In genomic region chr6:40009718-40010117, GRCm38 (mm10) we compare ENCODE assay signal across 17 mouse cellular contexts.
"Had no signal": no experiment of that assay in that cellular context is flagged by ENCODE, and none has a peak within 500 bp of the region (broad histone marks: within the 10 kb centered on the region; RNA-seq: fewer than 3 reads in every experiment).

No protein-coding gene starts in this region.

- H3K36me3 ChIP-seq: kidney, embryonic 15.5 days; limb, embryonic 13.5 days; midbrain, embryonic 10.5 days; midbrain, embryonic 15.5 days; neural tube, embryonic 13.5 days; stomach, embryonic 15.5 days had no signal

- H3K9ac ChIP-seq: kidney, embryonic 15.5 days; limb, embryonic 13.5 days; liver, embryonic 14.5 days; midbrain, embryonic 15.5 days; neural tube, embryonic 13.5 days; stomach, embryonic 15.5 days had no signal

- H3K4me3 ChIP-seq: kidney, embryonic 15.5 days; limb, embryonic 13.5 days; midbrain, embryonic 10.5 days; midbrain, embryonic 15.5 days; neural tube, embryonic 13.5 days; stomach, embryonic 15.5 days had no signal

- DNase-seq: kidney, adult 2 months; kidney, postnatal 14 days; left cerebral cortex, postnatal 4 days; lung, adult 18-20 months; lung, postnatal 4 days; retina, postnatal 1 day; right cerebral cortex, postnatal 4 days; spleen, adult 18-20 months; thymus, adult 2 months; thymus, postnatal 25 days had no signal

- H3K27ac ChIP-seq: kidney, embryonic 15.5 days; limb, embryonic 13.5 days; liver, embryonic 14.5 days; midbrain, embryonic 10.5 days; neural tube, embryonic 13.5 days; stomach, embryonic 15.5 days had no signal

- H3K4me2 ChIP-seq: kidney, embryonic 15.5 days; limb, embryonic 13.5 days; midbrain, embryonic 15.5 days; neural tube, embryonic 13.5 days; stomach, embryonic 15.5 days had no signal

- H3K4me1 ChIP-seq: kidney, embryonic 15.5 days; stomach, embryonic 15.5 days had no signal

- H3K27me3 ChIP-seq: kidney, embryonic 15.5 days; midbrain, embryonic 15.5 days; neural tube, embryonic 13.5 days; stomach, embryonic 15.5 days had no signal

- ATAC-seq: midbrain, embryonic 15.5 days had no signal

- H3K9me3 ChIP-seq: kidney, embryonic 15.5 days; limb, embryonic 13.5 days; midbrain, embryonic 10.5 days; midbrain, embryonic 15.5 days; neural tube, embryonic 13.5 days; stomach, embryonic 15.5 days had no signal
